Mouse (Mus musculus): ENCODE measurements around the gene Bola1. TPM values are rescaled to one million over a fixed set of nuclear protein-coding genes. Genes with fewer than 3 reads are reported as not detected.

The Bola1 gene
- polyA plus RNA-seq, 1 experiment from 2014 or later, result 5.3 TPM

- H3K27ac ChIP-seq, result peak overlapping the region; percentile 95
- H3K36me3 ChIP-seq (ENCODE audit: inconsistent target), result peaks cover 8% of the 10 kb centered on the region; the same call in 1 of the 2 replicates
- 17% methylated on average over 18 of the region's 18 CpGs for WGBS (ENCODE audit: missing documents)
- H3K79me2 ChIP-seq (ENCODE audit: inconsistent target), result peaks cover 52% of the 10 kb centered on the region
- peak overlapping the region; percentile 92 for H3K4me3 ChIP-seq (ENCODE audit: inconsistent target)
Measured at GRCm38 (mm10) chr3:96171583-96172196, 47.8 kb downstream of the Bola1 start.

GRCm38 (mm10) chr3:96170976-96171545 lies 48.4 kb downstream of the Bola1 start:
- Histone ChIP-seq H3K27ac (peak overlapping the region; percentile 95), H3K36me3 (ENCODE audit: inconsistent target) (peaks cover 5% of the 10 kb centered on the region; the same call in 1 of the 2 replicates), H3K79me2 (ENCODE audit: inconsistent target) (peaks cover 46% of the 10 kb centered on the region), H3K4me3 (ENCODE audit: inconsistent target) (peak overlapping the region; percentile 92)
- WGBS (ENCODE audit: missing documents), result 59% methylated on average over 10 of the region's 10 CpGs

GRCm38 (mm10) chr3:96170276-96170675 lies 49.2 kb downstream of the Bola1 start:
- Histone ChIP-seq H3K79me2 (ENCODE audit: inconsistent target) (peaks cover 39% of the 10 kb centered on the region), H3K36me3 (ENCODE audit: inconsistent target) (no peaks in the 10 kb centered on the region), H3K27ac (peak overlapping the region; percentile 95), H3K4me3 (ENCODE audit: inconsistent target) (no peak overlapping the region)
- 92% methylated on average over 4 of the region's 4 CpGs for WGBS (ENCODE audit: missing documents)

DNA sequence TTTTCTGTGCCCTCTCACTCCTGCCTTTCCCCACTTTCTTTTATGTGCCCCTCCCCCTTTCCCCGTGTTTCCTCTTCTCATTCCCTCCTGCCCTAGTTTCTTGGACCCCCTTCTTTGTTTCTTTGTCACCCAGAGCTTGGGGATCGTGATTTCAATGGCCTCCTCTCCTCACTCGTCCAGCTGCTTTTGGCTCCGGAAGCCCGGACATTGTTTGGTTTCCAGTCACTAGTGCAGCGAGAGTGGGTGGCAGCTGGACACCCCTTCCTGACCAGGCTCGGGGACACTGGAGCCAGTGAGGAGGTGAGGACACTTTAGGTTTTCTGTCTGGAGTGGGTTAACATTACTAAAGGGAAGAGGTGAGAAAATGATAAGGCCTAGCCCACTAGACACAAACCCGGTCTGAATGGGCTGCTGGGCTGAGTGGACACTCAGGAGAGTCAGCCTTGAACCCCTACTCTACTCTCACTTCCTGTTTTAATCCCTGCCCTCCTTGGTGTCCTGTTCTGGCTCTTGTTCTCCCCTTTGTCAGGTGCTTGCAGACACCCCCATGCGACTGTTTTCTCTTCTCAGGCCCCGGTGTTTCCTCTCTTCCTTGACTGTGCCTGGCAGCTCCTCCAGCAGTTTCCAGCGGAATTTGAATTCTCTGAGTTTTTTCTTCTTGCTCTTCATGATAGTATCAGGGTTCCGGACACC lies 50.9 kb downstream of the Bola1 start:
- Histone ChIP-seq H3K4me3 (ENCODE audit: inconsistent target) (no peak overlapping the region), H3K27ac (no peak overlapping the region), H3K79me2 (ENCODE audit: inconsistent target) (peaks cover 22% of the 10 kb centered on the region), H3K36me3 (ENCODE audit: inconsistent target) (no peaks in the 10 kb centered on the region)
- 86% methylated on average over 11 of the region's 12 CpGs for WGBS (ENCODE audit: missing documents)

- Histone ChIP-seq H3K36me3 (ENCODE audit: inconsistent target) (no peaks in the 10 kb centered on the region), H3K79me2 (ENCODE audit: inconsistent target) (no peaks in the 10 kb centered on the region), H3K27ac (no peak overlapping the region), H3K4me3 (ENCODE audit: inconsistent target) (no peak overlapping the region)
- 92% methylated on average over 6 of the region's 6 CpGs for WGBS (ENCODE audit: missing documents)
Measured at GRCm38 (mm10) chr3:96163040-96163439, 56.5 kb downstream of the Bola1 start.

DNA sequence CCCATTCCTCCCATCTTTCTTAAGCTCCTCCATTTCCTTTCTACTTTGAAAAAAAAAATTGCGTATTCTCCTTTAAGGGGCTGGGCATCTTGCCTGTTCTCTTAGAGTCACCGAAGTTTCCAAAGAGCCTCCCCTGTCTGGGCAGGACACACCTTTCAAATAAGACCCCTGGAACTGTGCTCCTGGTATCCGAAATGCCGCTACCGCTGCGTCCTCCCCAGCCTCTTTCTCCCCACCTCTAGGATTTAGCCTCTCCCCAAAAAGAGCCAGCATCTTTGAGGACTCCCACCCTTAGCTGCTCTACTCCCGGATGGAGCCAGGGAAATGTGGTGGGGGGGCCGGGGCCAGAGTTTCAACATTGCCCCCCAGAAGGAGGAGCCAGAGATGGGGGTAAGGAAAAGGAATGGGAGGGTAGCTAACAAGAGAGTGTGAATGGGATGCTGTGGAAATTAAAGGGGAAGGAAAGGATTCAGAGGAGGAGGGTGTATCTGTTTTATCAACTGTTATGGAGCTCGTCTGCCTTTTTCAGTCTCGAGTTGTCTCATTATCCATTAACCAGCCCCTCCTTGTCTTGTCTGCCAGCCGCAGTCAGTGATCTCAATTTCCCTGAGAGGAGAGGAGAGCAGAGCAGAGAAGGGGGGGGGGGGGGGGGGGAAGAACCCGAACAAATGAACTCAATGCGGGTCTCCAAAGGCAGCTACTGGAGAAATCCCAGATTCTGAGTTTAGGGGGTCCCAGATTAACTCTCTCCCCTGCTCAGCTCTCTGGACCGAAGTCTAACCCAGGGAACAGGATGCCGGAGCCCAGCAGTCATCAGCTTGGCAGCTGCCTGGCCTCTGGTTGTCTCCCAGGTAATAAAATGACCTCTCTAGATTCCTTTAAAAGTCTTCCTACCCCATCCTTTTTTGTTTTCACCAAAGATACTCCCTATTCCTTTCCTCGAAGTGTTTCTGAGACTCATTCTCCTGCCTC lies 57.4 kb downstream of the Bola1 start, which contains the start of gene Mtmr11:
Mtmr11 (plus strand) TSS at position 136 of the 972 bp plus-strand sequence.
- peak within 1 kb of the TSS; percentile 86 for H3K27ac ChIP-seq
- H3K4me3 ChIP-seq (ENCODE audit: inconsistent target), result peak within 1 kb of the TSS; percentile 55
- H3K36me3 ChIP-seq (ENCODE audit: inconsistent target), result no peaks in the 10 kb centered on the region
- WGBS (ENCODE audit: missing documents), result 33% methylated on average over 16 of the region's 16 CpGs
- H3K79me2 ChIP-seq (ENCODE audit: inconsistent target), result no peaks in the 10 kb centered on the region

DNA sequence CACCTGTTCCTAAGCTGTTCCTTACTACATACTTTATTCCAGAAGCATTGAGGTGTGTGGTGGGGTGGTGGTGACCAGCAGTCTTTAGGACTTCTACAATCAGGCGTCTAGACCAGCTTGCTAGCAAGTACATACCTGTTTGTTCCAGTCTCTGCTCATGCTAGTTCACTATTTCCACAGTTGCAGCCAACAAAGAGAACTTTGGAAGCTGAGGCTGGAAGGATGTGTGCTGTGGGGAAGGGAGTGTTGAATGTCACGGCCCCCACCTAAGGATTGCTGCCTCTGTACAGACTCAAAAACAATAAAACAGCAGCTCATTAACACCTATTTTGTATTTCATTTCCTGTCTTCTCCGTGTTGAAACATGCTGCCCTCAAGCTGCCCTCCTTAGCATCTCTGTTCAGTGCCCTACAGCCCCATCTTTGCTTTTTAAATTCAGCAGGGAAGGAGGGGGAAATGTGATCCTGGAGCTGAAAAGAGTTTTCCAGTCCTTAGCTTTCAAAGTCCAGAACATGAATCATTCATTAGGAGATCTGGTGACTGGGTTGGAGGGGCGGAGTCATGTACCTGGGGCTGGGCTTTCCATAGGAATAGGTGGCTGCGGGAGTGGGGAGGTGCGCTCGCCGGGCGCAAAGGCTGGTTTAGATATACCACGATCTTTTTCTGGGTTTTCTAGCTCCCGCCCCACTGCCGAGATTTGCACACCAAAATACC lies 58.5 kb downstream of the Bola1 start:
- Histone ChIP-seq H3K36me3 (ENCODE audit: inconsistent target) (no peaks in the 10 kb centered on the region), H3K27ac (peak overlapping the region; percentile 86), H3K4me3 (ENCODE audit: inconsistent target) (peak overlapping the region; percentile 55), H3K79me2 (ENCODE audit: inconsistent target) (no peaks in the 10 kb centered on the region)
- WGBS (ENCODE audit: missing documents), result 3% methylated on average over 12 of the region's 12 CpGs

- no peaks in the 10 kb centered on the region for H3K79me2 ChIP-seq (ENCODE audit: inconsistent target)
- no peaks in the 10 kb centered on the region for H3K36me3 ChIP-seq (ENCODE audit: inconsistent target)
- peak overlapping the region; percentile 55; the same call in 1 of the 2 replicates for H3K4me3 ChIP-seq (ENCODE audit: inconsistent target)
- WGBS (ENCODE audit: missing documents), result 65% methylated on average over 3 of the region's 4 CpGs
- peak overlapping the region; percentile 86 for H3K27ac ChIP-seq
Measured at GRCm38 (mm10) chr3:96160222-96160802, 59.2 kb downstream of the Bola1 start.

- 64% methylated on average over 4 of the region's 4 CpGs for WGBS (ENCODE audit: missing documents)
Measured at GRCm38 (mm10) chr3:96159820-96160219, 59.7 kb downstream of the Bola1 start.

GRCm38 (mm10) chr3:96155501-96155900 lies 64.0 kb downstream of the Bola1 start:
- Histone ChIP-seq H3K27ac (no peak overlapping the region), H3K36me3 (ENCODE audit: inconsistent target) (peaks cover 17% of the 10 kb centered on the region; the same call in 1 of the 2 replicates), H3K79me2 (ENCODE audit: inconsistent target) (no peaks in the 10 kb centered on the region), H3K4me3 (ENCODE audit: inconsistent target) (no peak overlapping the region)
- WGBS (ENCODE audit: missing documents), result 96% methylated on average over 8 of the region's 8 CpGs

More at GRCm38 (mm10) chr3:96159820-96160219, 59.7 kb downstream of the Bola1 start:
- Histone ChIP-seq H3K4me3 (ENCODE audit: inconsistent target) (no peak overlapping the region), H3K79me2 (ENCODE audit: inconsistent target) (no peaks in the 10 kb centered on the region), H3K27ac (peak overlapping the region; percentile 86), H3K36me3 (ENCODE audit: inconsistent target) (no peaks in the 10 kb centered on the region)

DNA sequence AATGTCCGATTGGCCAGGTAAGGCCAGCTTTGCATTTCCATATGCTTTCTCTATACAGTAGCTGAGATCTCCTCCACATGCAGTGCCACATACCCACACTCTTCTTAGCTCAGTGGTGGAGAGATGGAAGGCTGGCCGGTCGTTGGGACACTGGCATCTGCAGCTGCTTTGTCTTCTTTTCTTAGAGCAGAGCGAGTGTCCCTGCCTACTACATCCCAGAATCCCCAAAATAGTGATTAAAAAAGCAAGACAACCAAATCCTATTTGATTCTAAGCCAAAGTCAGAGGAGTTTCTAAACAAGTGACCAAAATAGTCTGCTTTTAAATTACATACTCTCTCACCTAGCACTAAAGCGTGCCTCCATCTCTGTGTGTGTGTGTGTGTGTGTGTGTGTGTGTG lies 66.9 kb downstream of the Bola1 start:
- Histone ChIP-seq H3K4me3 (ENCODE audit: inconsistent target) (no peak overlapping the region), H3K79me2 (ENCODE audit: inconsistent target) (no peaks in the 10 kb centered on the region), H3K36me3 (ENCODE audit: inconsistent target) (peaks cover 17% of the 10 kb centered on the region; the same call in 1 of the 2 replicates), H3K27ac (peak overlapping the region; percentile 44; the same call in 1 of the 2 replicates)
- WGBS (ENCODE audit: missing documents), result 94% methylated on average over 4 of the region's 5 CpGs

DNA sequence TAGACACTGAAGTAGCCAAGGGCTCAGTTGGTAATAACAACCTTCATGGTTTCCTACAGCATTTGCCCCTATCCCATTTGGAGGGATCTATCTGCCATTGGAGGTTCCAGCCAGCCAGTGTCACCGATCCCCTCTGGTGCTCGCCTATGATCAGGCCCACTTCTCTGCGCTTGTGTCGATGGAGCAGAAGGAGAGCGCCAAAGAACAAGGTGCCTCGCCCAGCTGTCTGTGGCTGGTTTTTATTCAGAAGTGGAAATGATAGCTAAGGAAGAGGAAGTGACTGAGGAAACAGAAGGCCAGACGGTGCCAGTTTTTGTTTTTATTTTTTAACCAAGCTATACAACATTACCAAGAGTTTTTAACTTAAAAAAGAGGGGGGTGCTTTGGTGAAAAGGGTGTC lies 67.7 kb downstream of the Bola1 start:
- Histone ChIP-seq H3K4me3 (ENCODE audit: inconsistent target) (no peak overlapping the region), H3K27ac (peak overlapping the region; percentile 44), H3K36me3 (ENCODE audit: inconsistent target) (peaks cover 17% of the 10 kb centered on the region; the same call in 1 of the 2 replicates), H3K79me2 (ENCODE audit: inconsistent target) (no peaks in the 10 kb centered on the region)
- 49% methylated on average over 6 of the region's 7 CpGs for WGBS (ENCODE audit: missing documents)

DNA sequence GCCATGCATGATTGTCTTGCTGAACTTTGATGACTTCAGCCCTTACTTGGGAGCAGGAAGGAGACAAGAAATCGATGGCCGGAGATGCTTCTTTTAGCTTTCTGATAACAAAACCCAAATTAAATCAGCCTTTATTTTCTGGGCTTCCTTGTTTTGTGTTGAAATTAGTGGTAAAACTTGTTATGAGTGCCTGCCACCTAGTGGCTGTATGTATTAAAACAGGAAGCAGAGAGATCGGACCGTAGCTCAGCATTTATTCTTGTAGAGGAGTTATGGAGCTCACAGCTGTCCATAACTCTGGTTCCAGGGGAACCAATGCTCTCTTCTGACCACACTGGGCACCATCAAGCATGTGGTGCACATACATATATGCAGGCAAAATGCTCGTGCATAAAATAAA lies 71.6 kb downstream of the Bola1 start:
- Histone ChIP-seq H3K79me2 (ENCODE audit: inconsistent target) (no peaks in the 10 kb centered on the region), H3K4me3 (ENCODE audit: inconsistent target) (no peak overlapping the region), H3K36me3 (ENCODE audit: inconsistent target) (0 out of 2 replicates have a peak, but pooled peaks cover 4% of the 10 kb centered on the region), H3K27ac (no peak overlapping the region)
- 3% methylated on average over 5 of the region's 5 CpGs for WGBS (ENCODE audit: missing documents)
